Mouse (Mus musculus): Measurements from ENCODE around the gene Nkx6-2.

Nkx6-2 gene

DNA sequence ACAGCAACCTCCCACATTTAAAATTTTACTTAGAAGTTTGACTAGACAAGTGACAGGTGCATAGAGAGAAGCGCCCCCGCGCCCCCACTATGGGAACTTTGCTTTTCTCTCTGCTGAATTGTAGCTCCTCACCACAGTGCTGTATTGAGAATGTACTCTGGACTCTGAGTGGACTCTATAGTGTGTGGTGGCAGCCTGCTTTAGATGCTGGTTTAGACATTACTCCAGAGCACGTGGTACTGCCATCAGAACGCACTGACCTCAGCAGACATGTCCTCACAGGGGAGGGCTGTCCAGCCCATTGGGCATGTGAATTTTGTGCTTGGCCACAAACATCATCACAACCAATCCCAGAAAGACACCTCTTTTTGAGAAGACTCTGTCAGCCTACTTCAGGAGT lies 11.8 kb downstream of the Nkx6-2 start:
- DNase-seq (ENCODE audit: low read depth, low spot score) = no peak

DNA sequence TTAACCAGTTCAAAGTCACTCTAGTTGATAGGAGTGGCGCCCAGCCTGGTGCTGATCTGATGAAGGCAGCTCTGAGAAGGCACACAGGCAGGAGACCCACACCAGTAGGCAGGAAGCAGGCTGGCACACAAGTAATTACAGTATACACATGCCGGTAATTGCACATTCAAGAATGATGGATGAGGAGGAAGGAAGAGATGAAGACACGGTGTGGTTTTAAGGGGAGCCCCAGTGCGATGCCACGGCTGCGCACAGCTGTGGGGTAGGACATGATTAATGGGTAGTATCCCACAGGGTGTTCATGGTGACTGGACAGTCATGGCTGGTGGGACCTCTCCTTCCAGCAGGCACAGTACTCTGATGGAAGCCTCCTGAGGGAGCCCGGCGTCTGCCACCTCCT lies 16.1 kb downstream of the Nkx6-2 start:
- DNase-seq (ENCODE audit: low read depth, low spot score) = no peak

DNA sequence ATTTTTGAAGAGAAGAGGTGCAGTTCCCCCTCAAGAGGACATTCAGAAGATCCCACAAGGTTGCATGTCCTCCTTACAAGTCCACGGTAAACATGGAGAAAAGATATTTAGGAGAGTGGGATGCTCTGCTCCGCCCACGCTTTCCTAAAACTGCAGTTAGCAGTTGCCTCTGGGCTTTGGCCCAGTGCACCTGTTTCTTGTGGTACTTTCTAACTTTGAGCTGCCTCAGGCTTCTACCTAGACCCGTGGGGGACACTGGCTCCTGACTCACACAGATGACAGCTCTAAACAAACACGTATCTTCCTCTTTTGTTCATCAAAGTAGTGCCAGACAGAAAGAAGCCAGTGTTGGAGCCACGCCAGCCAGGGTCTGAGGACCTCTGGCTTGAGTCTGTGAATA lies 16.6 kb downstream of the Nkx6-2 start:
- DNase-seq (ENCODE audit: low read depth, low spot score) = no peak

DNA sequence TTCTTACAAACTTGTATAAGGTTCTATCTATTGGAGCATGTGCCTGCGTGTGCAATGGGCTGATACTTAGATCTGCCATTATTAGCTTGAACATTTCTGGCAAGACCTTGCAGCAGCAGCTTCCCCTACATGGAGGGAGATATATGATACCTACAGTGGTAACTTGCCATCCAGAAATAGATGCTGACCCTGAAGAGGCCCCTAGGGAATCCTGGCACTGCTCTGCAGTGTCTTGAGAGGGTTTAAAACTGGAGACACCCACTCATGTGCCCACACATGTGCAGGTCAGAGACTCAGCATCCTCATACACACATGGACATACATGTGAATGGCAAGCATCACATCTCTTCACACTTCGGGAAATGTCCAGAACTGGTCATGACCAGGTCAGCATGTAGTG lies 18.4 kb downstream of the Nkx6-2 start:
- DNase-seq (ENCODE audit: low read depth, low spot score) = no peak

DNA sequence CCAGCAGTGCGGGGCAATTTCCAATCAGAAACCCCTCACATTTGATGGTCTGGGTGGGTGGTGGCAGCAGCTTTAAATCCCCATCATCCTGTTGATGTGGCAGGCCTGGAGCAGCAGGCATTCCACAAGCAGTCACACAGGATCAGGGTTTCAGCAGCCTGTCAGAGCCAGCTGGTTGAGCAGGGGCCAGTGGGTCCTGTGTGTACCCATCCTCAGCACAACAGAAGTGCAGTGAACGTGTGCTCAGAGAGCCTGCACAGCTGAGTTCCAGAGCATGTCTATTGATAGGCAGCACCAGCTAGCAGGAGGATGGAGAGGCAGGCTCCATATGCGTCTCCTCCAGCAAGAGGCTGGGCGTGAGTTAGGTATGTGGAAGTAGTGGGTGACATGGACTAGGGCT lies 19.2 kb downstream of the Nkx6-2 start:
- DNase-seq (ENCODE audit: low read depth, low spot score) = no peak

DNA sequence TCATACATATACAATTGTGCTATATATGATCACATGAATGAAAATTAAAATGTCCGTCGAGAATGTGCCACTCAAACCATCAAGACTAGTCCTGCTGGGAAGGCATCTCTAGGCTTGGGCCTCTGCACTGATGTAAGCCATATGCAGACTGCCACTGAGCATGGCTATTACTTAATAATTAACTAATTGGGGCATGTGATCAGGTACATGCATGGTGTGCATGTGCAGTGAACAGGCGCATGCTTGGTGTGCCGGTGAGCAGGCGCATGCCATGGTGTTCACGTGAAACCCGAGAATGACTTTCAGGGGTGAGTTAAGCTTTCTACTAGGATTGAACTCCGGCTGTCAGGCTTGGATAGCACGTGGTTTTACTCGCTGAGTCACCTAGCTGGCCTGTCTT lies 22.9 kb downstream of the Nkx6-2 start:
- DNase-seq (ENCODE audit: low read depth, low spot score) = no peak

DNA sequence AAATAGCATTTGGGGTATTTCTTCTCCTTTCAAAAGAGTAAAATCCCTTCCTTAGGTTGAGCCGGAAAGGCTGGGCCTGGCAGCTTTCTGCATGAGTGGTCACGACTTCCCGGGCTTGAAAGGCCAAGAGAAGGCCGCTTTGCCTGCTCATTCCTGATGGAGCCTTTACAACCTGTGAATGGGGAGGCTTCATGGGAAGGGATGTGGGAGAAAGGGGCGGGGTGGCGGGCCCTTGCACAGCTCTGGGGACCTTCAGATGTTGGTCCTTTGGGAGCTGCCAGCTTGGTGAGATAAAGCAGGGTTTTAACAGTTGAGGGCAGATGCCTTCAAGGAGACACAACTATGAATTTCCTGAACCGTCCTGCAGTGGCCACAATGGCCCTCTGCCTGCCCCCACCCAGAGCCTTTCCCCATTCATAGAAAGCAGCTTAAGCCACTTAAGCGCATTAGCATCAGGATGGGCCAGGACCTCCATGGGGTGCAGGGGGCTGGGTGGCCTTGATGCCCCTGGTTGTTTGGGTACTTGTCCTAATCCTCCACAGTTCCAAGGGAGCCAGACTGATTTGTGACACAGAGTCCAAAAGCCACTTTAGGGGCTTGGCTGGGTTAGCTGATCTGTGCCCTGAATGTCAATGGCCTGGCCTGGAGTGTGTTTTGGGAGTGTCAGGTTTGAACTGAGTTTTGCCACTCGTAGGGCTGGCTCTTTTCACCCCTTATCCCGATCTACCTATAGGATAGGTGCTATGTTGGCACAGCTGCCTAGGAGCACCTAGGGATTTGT lies 25.7 kb downstream of the Nkx6-2 start:
- no peak for DNase-seq (ENCODE audit: low read depth, low spot score)

DNA sequence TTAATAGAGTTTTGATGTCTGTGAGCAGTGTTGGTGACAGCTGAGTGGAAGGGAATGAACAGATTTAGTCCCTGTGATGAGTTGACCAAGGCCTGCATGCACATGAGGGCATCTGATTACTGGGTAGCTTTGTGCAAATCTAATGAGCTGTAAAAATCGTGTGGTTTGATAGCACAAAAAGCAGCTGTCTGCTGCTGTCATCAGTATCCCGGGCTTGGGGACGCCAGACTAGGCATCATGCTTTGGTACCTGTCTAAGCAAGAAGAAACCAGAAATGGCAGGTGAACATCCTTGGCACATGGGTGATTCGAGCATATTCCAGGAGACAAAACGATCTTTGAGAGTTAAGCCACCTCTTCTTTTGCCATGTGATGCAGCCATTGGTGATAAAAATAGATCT lies 26.3 kb downstream of the Nkx6-2 start:
- no peak for DNase-seq (ENCODE audit: low read depth, low spot score)

DNA sequence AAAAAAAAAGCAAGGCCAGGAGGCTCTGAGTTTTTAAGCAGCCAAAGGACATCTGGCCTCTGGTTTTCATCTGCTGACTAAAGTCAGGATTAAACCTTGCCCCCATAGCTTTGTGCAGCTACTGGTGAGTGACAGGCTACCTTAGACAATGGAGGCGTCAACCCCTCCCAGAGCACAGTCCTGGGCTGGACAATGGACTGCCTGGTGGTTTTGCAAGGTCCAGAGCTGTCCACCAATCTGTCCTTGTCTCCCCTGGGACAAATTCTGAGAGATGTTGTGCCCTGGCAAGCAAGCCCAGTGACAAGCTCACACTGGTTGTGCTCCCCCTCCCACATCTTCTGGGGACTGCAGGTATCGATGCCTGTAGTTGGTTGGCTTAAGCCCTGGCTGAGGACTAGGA lies 31.1 kb downstream of the Nkx6-2 start:
- DNase-seq (ENCODE audit: low read depth, low spot score) = no peak

DNA sequence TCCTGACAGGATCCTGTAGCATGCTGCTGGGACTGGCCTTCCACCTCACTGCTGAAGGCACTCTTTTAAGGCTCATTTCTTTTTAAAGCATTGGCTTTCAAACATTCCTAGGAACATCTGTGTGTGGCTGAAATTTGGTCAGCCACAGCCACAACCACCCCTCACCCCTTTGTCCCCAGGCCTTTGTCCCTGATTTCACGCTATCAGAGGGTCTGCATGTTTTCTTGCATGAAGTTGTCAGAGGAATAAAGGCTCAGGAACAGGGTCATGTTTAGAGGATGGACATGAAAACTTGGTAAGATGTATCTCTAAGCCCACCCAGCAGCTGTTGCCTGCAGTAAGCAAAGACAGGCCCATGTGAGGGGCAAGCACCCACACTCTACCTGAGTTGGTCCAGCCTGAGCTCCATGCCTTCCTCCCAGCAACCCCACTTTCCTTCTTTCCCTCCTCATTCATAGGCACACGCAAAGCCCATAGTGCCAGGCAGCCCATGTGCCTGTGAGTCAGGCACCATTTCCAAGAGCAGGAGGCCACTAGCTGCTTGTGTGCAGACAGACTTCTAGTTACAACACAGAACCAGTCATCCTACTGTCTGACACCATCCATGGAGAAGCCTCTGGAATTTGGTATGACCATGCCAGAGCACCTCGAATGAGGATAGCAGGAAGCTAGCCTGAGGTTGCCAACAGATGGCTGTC lies 32.4 kb downstream of the Nkx6-2 start:
- DNase-seq (ENCODE audit: low read depth, low spot score) = no peak

DNA sequence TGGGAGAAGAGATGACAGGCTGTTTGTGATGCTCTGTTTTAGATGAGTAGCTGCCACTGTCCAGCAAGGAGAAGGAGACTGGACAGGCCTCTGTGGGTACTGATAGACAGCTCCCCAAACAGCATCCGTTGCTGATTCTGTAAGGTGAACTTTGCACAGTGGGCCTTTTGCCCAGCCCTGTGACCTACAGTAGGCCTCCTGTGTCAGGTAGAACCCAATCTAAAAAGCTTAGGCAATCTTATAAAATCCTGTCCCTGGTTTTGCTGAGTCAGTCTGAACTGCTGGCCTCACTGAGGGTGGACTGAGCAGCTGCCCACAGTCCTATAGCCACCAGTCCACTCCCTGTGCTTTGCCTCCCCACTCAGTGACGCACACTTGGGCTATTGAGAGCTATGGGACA lies 35.3 kb downstream of the Nkx6-2 start:
- no peak for DNase-seq (ENCODE audit: low read depth, low spot score)

DNA sequence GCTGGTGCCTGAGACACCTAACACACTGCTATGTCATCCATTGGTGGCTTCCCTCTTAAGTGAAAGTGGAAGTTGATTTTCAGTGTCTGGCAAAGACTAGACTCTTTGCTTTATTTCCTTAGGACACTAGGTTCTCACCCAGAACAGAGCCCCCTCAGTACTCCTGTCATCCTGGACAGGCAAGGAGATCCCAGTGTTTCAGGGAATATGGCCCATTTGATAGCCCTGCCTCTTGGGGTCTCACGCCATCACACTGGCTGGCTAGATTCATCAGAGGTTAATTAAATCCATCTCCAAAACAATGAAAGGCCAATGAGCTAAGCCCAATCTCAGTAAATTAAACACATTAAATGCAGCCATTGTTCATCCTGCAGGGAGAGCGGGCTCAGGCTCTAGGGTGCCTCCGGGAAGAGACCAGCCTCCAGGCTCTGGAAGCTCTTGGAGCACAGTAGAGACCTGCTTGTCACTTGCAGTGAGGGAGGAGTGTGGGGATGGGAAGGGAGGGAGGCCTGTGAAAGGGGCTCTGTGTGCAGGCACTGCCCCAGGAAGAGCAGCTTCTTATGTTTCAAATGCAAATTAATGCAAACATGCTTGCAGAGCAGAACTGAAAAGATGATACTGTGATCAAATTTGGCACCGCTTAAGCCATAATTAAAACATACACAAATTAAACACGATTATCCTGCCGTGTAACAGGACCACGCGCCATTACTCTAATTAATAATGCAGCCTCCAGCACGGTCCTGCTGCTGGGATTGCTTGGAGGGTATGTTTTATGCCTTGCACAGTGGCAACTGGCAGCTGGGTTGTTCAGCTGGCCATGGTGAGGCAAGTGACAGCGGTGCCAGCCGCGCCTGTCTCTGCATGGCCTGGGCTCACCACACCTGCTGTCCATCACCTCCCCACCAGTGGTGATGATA lies 37.6 kb downstream of the Nkx6-2 start:
- DNase-seq (ENCODE audit: low read depth, low spot score) = no peak

DNA sequence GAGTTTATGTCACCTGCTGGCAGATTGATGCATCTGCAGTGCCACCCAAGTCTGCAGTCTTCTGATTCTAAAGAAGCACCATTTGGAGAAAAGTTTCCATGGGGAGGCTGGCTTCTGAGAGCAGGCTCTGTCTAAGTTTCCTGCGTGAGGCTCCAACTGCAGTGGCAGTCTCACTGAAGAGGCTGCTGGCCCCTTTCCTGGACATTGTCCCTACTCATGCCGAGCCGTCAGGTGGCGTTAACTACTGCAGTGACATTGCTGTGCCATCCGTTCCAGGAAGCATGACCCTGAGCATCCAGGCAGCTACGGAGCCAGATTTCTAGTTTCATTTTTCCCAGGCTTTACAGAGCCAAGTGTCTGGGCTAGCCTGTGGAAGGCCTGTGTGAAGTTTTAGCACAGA lies 41.2 kb downstream of the Nkx6-2 start:
- DNase-seq (ENCODE audit: low read depth, low spot score) = no peak

DNA sequence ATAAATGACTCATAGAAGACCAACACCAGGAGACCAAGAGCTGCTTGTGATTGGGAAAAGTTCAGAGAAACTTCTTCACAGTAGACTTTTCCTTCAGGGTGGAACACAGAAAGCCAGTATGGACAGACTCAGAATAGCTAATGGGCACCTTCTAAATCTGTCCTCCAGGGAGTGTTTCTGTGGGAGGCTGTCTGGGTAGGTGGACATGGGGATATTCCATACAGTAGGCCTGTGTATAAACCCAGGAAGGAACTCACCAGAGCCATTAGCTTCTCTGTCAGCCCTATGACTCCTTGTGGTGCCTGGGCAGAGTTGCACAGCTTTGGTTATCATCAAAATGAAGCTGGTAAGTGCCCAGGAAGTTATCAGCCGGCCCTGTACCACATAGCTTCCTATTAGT lies 42.0 kb downstream of the Nkx6-2 start:
- no peak for DNase-seq (ENCODE audit: low read depth, low spot score)

DNA sequence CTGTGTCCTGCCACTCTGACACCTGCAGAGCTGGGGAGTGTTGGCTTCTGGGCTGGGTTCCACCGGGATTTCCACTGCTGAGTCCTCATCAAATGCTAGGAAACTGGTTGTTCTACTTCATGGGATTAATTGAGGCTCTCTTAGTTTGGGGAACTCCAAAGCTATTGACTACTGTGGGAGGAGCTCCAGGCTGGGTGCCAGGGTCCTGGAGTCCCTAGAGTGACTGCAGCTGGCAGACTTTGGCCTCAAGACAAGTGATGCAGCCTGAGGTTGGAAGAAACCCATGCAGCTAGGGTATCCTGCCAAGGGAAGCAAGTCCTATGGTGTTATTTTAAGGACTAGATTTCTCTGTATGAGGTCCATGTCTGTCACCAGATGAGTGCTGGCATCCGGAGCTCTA lies 44.1 kb downstream of the Nkx6-2 start:
- DNase-seq (ENCODE audit: low read depth, low spot score) = no peak

DNA sequence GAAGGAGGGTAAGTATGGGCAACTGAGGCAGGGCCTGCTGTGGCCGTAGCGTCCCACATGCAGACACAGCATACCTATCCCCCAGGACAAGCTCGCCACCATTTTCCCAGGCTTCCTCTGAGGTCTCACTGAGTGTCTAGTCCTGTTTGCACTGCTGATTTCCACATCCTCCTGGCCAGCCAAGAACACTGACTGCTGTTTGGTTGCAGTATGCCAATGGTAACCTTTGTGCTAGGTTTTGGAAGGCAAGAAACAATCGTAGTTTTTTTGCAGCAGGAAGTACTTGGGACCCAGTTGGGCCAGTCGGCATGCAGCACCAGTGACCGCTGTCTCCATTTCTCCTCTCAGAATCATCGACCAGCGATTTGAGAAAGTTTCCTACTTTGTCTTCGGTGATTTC lies 44.8 kb downstream of the Nkx6-2 start:
- DNase-seq (ENCODE audit: low read depth, low spot score) = no peak

DNA sequence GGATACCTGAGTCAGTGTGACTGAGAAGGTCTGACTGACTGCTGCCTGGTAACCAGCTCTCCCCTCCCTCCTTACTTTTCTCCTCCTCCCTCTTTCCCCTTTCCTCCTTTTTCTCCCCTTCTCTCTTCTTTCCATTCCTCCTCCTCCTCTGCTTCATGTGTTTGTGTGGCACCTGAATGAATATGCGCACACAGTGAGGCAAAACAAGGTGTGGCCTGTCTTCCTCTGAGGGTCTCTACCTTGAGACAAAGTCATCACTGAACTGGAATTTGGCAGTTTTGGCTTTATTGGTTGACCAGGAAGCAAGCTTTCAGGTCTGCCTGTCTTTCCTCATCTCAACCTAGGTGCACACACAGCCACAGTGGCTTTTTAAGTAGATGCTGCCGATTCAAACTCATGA lies 45.8 kb downstream of the Nkx6-2 start:
- DNase-seq (ENCODE audit: low read depth, low spot score) = no peak

DNA sequence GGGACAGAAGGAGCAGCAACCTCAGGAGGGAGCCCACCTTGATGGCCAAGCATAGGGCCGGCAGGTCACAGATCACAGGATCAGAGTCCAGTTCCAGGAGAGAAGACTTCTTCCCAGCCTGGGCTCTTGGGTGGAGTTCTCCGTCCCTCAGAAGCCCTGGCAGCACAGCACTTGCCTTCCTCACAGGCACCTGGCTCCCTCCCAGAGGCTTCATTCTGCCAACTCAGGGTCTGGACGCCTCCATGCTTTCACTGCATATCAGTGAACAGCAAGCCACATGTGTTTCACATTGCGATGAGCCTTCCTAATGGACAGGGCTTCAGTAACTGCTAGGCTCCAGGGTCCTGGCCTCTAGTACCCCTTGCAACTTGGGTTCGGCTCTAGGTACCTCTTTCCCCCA lies 46.3 kb downstream of the Nkx6-2 start:
- no peak for DNase-seq (ENCODE audit: low read depth, low spot score)

DNA sequence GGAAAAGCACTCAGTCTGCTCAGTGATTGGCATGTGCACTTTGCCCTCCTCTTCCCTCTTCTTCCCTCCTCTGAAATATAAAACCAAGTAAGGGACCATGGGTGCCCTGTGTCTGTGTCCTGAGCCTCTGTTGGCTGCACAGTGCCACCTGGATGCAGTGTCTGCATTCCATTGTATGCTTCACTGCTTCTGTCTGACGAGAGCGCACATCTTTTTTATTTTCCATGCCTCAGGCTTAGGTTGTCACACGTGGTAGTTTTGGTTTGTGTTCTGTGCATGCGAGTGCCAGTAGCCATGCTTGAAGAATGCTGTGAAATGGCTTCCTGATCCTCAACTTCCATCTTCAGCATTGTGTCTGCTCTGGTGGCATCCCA lies 51.2 kb downstream of the Nkx6-2 start:
- no peak for DNase-seq (ENCODE audit: low read depth, low spot score)

DNA sequence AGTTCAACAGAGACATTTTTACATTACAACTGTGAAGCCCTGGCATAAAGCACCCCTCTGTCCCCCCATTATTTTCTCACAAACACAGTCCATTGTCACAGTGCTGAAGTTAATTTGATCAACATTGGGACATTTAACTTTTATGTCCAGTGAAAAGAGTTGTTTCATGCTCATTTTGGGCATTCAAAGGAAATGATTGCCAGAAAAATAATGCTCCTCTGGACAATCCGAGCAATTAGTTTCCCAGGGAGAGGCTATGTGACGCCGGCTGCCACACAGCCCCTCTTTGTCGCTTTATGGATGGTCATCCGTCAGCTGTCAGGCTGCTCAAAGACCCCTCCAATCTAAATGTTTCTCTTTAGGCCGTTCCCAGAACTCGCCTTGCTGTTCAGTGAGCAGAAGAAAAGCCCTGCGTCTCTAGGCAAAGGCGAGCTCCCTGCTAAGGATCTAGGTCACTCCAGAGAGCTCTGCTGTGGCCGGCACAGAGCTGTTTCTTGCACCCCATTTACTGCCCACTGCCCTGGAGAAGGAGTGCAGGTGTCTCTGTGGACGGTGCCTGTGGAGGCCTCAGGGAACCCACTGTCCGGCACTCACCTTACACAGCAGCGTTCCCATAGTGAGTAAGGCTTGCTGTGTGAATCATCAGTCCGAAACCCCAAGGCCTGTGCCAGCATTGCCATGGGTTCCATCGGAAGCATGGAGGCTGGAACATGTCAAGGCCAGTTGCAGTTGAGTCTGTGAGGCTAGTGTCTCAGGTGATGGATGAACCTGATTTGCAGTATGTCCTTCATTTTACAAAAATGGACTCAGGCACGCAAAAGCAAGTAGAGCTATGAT lies 51.8 kb downstream of the Nkx6-2 start:
- DNase-seq (ENCODE audit: low read depth, low spot score) = no peak
